Mouse (Mus musculus): ENCODE measurements around the gene Dnajc11. TPM values are rescaled to one million over a fixed set of nuclear protein-coding genes. Genes with fewer than 3 reads are reported as not detected.

Dnajc11 gene
- total and polyA plus RNA-seq, 2 experiments from 2014 or later = 64.1 to 108 TPM

DNA sequence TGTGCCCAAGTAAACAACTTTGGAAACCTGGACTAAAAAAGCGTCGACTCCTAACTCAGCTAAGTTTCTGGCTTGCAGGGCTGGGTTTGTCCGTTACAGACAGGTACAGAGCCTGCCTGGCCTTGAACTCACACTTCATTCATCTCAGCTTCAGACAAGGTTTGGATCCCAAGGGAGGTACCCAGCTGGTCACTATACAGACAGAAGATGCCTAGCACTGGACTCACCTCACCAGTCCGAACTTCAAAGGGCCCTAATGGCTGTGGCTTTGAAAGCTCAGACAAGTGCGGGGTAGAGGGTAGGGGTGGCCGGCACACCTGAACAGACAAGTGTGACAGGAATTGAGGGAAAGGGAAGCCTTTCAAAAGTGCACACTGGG is 55.6 kb downstream of the Dnajc11 start:
- Histone ChIP-seq H3K27ac (peak overlapping the region; percentile 88; the same call in 1 of the 2 replicates), H3K9ac (replicated peaks; ENCODE audit: low read length) (no peak overlapping the region; the same call in 1 of the 2 replicates), H3K9me3 (ENCODE audit: low read length) (no peaks in the 10 kb centered on the region), H3K4me3 (ENCODE audit: low read length) (peak overlapping the region; percentile 76), H3K36me3 (ENCODE audit: insufficient read depth, low read length) (peaks cover 23% of the 10 kb centered on the region; the same call in 1 of the 2 replicates), H3K27me3 (ENCODE audit: insufficient read depth, low read length) (no peaks in the 10 kb centered on the region), H3K4me2 (ENCODE audit: low read depth, low read length) (peak overlapping the region; percentile 86), H3K4me1 (ENCODE audit: insufficient read depth, low read length) (peaks cover 11% of the 10 kb centered on the region)
- TF ChIP-seq CTCF (IDR thresholded peaks at IDR 0.05; ENCODE audit: low read depth) = no peak
- 35% methylated on average over 6 of the region's 6 CpGs for WGBS
- DNase-seq (ENCODE audit: low spot score) (no peak), ATAC-seq (peak; percentile 1)

DNA sequence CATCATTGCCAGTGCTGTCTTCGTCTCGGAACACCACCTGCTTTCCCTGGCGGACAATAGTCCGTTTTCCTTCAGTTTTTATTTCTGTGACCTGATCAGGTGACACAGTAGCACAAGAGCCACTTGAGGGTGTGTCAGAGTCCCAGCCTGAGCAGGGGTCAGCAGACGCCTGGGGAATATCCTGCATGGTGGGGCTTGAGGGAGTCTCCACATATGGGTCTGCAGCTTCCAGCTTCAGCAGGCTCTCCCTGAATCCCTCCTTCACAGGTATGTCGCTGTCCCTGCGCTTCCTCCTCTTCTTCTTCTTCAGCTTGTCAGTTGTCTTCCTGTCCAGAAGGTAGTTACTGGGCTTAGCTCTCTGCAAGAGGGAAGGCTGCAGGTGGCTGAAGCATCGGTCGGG is 58.6 kb downstream of the Dnajc11 start:
- H3K9ac ChIP-seq (replicated peaks; ENCODE audit: low read length) = no peak overlapping the region
- no peak overlapping the region for H3K4me2 ChIP-seq (ENCODE audit: low read depth, low read length)
- no peak for DNase-seq (ENCODE audit: low spot score)
- peaks cover 23% of the 10 kb centered on the region; the same call in 1 of the 2 replicates for H3K36me3 ChIP-seq (ENCODE audit: insufficient read depth, low read length)
- H3K4me1 ChIP-seq (ENCODE audit: insufficient read depth, low read length) = peaks cover 7% of the 10 kb centered on the region
- no peak for TF ChIP-seq CTCF (IDR thresholded peaks at IDR 0.05; ENCODE audit: low read depth)
- H3K4me3 ChIP-seq (ENCODE audit: low read length) = no peak overlapping the region
- no peak overlapping the region for H3K27ac ChIP-seq
- no peaks in the 10 kb centered on the region for H3K27me3 ChIP-seq (ENCODE audit: insufficient read depth, low read length)
- ATAC-seq = no peak
- 93% methylated on average over 9 of the region's 9 CpGs for WGBS
- no peaks in the 10 kb centered on the region for H3K9me3 ChIP-seq (ENCODE audit: low read length)

DNA sequence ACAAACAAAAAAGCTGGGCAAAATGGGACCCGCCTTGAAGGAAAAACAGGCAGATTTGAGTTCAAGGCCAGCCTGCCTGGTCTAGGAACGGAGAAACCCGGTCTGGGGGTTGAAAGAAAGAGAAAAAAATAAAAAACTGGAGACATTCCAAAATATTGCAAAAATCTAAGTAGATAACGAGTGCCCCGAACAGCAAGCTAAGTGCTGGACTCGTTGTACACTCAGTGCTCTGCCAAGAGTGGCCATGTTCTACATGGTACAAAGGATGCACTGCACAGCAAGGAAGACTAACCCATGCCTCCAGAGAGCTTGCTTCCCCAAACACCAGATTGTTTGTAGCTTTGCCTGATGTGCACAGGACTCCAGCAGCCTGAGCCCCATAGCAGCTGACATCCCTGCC is 59.5 kb downstream of the Dnajc11 start:
- WGBS = 75% methylated on average over 6 of the region's 6 CpGs
- Histone ChIP-seq H3K4me3 (ENCODE audit: low read length) (no peak overlapping the region), H3K27me3 (ENCODE audit: insufficient read depth, low read length) (no peaks in the 10 kb centered on the region), H3K4me2 (ENCODE audit: low read depth, low read length) (no peak overlapping the region), H3K27ac (no peak overlapping the region), H3K4me1 (ENCODE audit: insufficient read depth, low read length) (peaks cover 8% of the 10 kb centered on the region), H3K9me3 (ENCODE audit: low read length) (no peaks in the 10 kb centered on the region), H3K9ac (replicated peaks; ENCODE audit: low read length) (no peak overlapping the region), H3K36me3 (ENCODE audit: insufficient read depth, low read length) (peaks cover 23% of the 10 kb centered on the region; the same call in 1 of the 2 replicates)
- no peak for TF ChIP-seq CTCF (IDR thresholded peaks at IDR 0.05; ENCODE audit: low read depth)
- ATAC-seq (no peak), DNase-seq (ENCODE audit: low spot score) (no peak)

DNA sequence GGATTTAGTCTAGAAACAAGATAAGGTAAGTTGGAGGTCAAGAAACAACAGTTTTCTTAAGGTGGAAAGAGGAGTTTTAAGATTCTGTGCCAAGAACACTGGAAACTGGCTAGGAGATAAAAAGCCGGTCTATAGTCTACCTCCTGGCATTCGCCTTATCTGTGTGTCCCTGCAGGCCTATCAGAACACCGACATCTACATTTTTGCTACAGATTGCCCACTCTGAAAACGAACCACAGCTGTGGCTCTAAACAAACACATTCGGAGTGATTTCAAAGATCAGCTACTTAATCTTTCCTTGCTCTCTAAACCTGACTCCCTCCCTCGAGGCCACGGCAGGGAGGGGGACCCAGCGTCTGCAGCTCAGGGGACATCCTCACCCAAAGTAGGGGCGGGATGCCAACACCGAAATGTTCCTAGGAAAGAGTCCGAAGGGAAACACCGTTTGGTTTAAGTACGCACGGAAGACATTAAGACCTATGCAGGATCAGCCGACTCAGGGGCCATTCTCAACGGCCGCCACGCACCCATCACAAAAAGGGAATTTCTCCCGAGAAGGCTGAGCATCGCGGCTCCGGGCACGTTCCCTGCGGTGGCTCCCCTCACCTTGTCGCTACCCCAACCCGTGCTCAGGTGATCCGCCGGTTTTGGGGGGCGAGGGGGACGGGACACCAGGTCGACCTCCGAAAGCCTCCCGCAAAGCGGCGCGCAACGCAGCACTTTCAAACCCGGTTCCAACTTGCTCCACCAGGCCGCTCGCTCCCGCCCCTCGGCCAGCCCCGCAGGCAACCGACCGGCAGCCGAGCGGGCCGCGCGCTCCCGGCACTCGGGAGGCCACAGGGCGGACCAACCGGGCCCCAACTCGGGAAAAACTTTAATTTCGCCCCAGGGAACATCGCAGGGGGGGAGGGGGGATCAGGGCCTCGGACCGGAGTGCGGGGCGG is 61.0 kb downstream of the Dnajc11 start:
- ATAC-seq (no peak), DNase-seq (ENCODE audit: low spot score) (peak; percentile 43)
- H3K4me1 ChIP-seq (ENCODE audit: insufficient read depth, low read length) = peaks cover 7% of the 10 kb centered on the region; the same call in 1 of the 2 replicates
- TF ChIP-seq CTCF (IDR thresholded peaks at IDR 0.05; ENCODE audit: low read depth) = no peak
- peak overlapping the region; percentile 75 for H3K4me2 ChIP-seq (ENCODE audit: low read depth, low read length)
- H3K36me3 ChIP-seq (ENCODE audit: insufficient read depth, low read length) = peaks cover 23% of the 10 kb centered on the region; the same call in 1 of the 2 replicates
- WGBS = 1% methylated on average over 61 of the region's 61 CpGs
- no peaks in the 10 kb centered on the region for H3K9me3 ChIP-seq (ENCODE audit: low read length)
- peak overlapping the region; percentile 99 for H3K4me3 ChIP-seq (ENCODE audit: low read length)
- peak overlapping the region; percentile 82 for H3K9ac ChIP-seq (replicated peaks; ENCODE audit: low read length)
- H3K27ac ChIP-seq = peak overlapping the region; percentile 62
- H3K27me3 ChIP-seq (ENCODE audit: insufficient read depth, low read length) = no peaks in the 10 kb centered on the region

DNA sequence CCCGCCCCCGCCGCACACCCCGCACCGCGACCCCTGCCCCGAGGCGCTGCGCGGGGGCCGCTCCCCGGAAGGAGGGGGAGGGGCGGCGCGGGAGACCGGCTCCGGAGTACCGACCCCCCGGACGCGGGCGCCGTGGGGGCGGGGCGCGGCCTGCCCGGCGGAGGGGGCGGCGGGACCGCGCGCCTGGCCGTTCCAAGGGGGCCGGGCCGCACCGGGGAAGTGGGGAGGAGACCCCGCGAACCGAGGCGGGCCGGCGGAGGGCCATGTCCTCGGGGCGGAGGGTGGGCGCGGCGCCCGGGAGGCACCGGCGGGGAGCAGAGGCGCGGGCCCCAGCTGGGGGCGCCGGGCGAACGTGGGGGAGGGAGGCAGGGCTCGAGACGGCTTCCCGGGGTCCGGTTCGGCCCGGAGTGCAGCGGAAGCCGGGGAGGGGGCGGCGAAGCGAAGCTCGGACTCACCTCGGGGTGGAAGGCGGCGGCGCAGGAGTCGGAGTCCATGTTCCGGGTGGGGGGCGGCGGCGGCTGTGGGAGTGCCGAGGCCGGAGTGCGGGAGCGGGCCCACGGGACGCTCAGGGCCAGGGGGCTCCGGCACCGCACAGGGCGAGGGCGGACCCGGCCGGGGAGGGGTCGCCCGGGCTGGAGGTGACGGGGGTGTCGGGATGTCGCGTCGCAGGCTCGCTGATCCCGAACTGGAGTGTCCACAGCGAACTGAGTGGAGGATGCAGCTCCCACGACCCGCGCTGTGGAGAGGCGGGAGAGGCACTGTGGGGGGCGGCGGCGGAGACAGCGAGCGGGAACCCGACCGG is 62.1 kb downstream of the Dnajc11 start:
- Histone ChIP-seq H3K4me1 (ENCODE audit: insufficient read depth, low read length) (peaks cover 7% of the 10 kb centered on the region; the same call in 1 of the 2 replicates), H3K36me3 (ENCODE audit: insufficient read depth, low read length) (peaks cover 19% of the 10 kb centered on the region; the same call in 1 of the 2 replicates), H3K27ac (peak overlapping the region; percentile 62), H3K9ac (replicated peaks; ENCODE audit: low read length) (peak overlapping the region; percentile 82), H3K4me2 (ENCODE audit: low read depth, low read length) (peak overlapping the region; percentile 75), H3K4me3 (ENCODE audit: low read length) (peak overlapping the region; percentile 99), H3K27me3 (ENCODE audit: insufficient read depth, low read length) (no peaks in the 10 kb centered on the region), H3K9me3 (ENCODE audit: low read length) (no peaks in the 10 kb centered on the region)
- DNase-seq (ENCODE audit: low spot score) (peak; percentile 26), ATAC-seq (no peak; the same call in 1 of the 2 replicates)
- TF ChIP-seq CTCF (IDR thresholded peaks at IDR 0.05; ENCODE audit: low read depth) = no peak
- WGBS = 3% methylated on average over 68 of the region's 111 CpGs

DNA sequence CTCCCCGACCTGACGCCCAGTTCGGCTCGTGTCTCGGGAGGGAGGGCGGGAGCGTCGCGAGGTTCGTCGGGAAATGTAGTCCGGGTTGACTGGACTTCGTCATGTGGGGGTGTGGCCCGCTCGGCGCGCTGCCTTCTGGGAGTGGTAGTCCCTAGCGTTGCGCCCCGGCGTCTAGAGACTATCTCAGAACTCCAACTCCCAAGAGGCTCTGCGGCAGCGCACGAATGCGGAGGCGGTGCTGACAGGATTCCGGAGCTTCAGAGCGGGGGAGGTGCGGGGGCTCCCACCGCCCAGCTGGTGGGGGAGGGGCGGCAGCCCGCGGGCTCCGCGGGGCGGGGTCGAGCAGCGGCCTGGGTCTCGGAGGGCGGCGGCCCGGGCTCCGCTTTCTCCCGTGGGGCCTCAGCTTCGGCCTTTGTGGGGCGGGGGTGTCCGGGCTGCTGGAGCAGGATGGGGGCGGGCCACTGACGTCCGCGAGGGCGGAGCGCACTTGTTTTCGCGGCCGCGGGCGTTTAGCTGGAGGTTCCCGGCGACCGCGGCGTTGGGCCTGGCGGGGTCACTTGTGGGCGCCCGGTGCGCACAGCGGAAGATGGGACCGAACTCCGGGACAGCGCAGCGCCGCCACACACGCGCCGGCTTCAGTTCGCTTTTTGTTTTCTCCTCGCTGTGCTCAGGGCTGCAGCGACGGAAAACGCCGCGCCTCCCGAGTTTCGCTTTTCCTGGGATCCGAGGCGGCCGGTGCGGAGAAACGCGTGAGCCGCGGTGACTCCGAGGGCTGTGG is 62.9 kb downstream of the Dnajc11 start, which contains the start of gene Phf13:
Gene Phf13, minus strand, starts transcription at position 86 of the 778 bp plus-strand sequence.
- H3K36me3 ChIP-seq (ENCODE audit: insufficient read depth, low read length) = peaks cover 11% of the 10 kb centered on the region; the same call in 1 of the 2 replicates
- peak within 1 kb of the TSS; percentile 99 for H3K4me3 ChIP-seq (ENCODE audit: low read length)
- H3K9me3 ChIP-seq (ENCODE audit: low read length) = no peaks in the 10 kb centered on the region
- ATAC-seq (peak; percentile 97), DNase-seq (ENCODE audit: low spot score) (peak; percentile 100)
- H3K4me1 ChIP-seq (ENCODE audit: insufficient read depth, low read length) = peaks cover 7% of the 10 kb centered on the region; the same call in 1 of the 2 replicates
- H3K9ac ChIP-seq (replicated peaks; ENCODE audit: low read length) = peak within 1 kb of the TSS; percentile 82
- peak within 1 kb of the TSS; percentile 87 for H3K27ac ChIP-seq
- H3K27me3 ChIP-seq (ENCODE audit: insufficient read depth, low read length) = no peaks in the 10 kb centered on the region
- H3K4me2 ChIP-seq (ENCODE audit: low read depth, low read length) = peak within 1 kb of the TSS; percentile 75
- under 1% methylated on average over 88 of the region's 94 CpGs for WGBS
- TF ChIP-seq CTCF (IDR thresholded peaks at IDR 0.05; ENCODE audit: low read depth) = no peak
